Mouse (Mus musculus) testis, postnatal 10 days (tissue): Measurements from ENCODE around the gene Kdm5c.
"Not testable (repeated sequence)": the region's sequence is repeated elsewhere in the genome, so short reads cannot be mapped to it uniquely, and the experiment has no call there.

Source experiments
- DNase-seq: peaks from one replicate; pipeline ENCODE4 v3.0.0; 2021; ENCODE audit warnings: low spot score

The Kdm5c gene

DNA sequence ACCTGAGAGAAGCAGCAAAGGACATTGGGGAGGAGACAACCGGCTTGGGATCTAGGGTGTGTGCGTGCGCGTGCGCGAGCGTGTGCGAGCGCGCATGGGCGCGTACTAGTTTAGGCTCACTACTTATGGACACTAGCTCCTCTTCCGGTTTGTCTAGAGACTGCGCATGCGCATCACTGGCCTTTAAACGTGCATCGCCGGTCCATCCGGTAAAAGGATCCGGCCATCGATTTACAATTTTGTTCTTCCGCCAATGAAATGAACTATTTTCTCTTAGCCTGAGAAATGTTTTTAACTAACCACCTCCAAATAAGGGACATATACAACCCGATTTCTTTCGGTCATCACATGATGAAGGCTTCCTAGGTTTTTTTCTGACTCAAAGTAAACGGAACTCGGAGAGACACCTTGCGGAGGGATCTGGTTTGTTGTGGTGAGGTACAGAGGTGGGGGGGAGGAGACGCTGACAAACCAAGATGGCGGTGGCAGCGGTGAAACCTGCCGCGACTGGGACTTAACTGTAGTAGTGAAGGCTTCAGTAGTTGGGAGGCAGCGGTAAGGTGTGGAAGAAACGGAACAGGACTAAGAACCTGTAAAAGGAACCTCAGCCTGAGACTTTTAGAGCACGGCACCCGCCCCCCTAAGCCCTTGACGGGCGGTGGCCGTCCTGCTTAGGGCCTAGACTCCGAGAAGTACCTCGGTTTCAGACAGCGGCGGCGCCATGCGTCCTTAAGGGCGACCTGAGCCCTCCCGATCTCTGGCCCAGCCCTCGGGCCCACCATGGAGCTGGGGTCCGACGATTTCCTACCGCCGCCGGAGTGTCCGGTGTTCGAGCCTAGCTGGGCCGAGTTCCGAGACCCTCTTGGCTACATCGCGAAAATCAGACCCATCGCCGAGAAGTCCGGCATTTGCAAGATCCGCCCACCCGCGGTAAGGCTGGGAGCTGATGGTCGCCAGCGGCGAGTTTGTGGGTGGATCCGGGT is at the start of gene Kdm5c:
Kdm5c (plus strand) TSS at position 240 of the 983 bp plus-strand sequence.
- peak; percentile 91 for DNase-seq

DNA sequence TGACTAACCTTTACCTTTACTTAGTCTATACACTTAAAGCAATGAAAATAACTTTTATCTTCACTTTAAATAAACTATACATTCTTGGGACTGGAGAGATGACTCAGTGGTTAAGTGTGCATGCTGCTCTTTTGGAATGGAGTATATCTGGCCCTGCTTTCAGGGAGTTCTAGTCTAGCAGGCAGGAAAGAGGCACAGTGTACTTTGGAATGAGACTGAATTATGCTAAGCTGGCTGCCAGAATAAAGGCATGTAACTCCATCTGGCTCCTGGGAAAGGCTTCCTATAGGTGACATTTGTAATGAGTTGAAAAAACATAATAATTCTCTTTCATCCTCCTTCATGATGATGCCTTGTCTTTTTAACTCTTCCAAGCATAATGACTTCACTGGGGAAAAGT is 45.7 kb upstream of the Kdm5c start:
- DNase-seq: no peak

- DNase-seq: no peak
Measured at GRCm38 (mm10) chrX:152191266-152191665, 41.6 kb upstream of the Kdm5c start.

GRCm38 (mm10) chrX:152197814-152198648 is 34.8 kb upstream of the Kdm5c start:
- DNase-seq: no peak

- DNase-seq: no peak
Measured at GRCm38 (mm10) chrX:152201737-152202421, 30.9 kb upstream of the Kdm5c start.

GRCm38 (mm10) chrX:152202422-152203103 is 30.3 kb upstream of the Kdm5c start:
- DNase-seq: no peak

DNA sequence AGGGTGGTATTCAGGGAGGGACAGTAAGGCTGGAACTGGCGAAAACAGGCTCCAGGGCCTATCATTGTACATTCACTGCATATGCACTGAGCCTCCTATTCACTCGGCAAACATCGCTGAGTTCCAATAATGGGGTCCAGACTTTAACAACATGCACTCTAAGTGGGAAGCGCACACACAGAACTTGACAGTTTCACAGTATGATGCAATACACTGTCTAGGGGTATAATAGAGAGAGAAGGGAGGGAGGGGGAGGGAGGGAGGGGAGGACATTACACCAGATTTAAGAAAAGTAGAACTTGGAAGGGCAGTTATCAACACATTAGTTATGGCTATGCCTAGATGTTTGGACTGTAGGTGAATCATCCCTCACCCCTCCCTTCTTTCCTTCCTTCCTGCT is 29.6 kb upstream of the Kdm5c start:
- no peak for DNase-seq

GRCm38 (mm10) chrX:152205486-152205885 is 27.3 kb upstream of the Kdm5c start:
- DNase-seq: no peak

GRCm38 (mm10) chrX:152214703-152215102 is 18.1 kb upstream of the Kdm5c start:
- DNase-seq: no peak

GRCm38 (mm10) chrX:152218529-152218928 is 14.3 kb upstream of the Kdm5c start:
- no peak for DNase-seq

GRCm38 (mm10) chrX:152221721-152222120 is 11.1 kb upstream of the Kdm5c start:
- DNase-seq: no peak

DNA sequence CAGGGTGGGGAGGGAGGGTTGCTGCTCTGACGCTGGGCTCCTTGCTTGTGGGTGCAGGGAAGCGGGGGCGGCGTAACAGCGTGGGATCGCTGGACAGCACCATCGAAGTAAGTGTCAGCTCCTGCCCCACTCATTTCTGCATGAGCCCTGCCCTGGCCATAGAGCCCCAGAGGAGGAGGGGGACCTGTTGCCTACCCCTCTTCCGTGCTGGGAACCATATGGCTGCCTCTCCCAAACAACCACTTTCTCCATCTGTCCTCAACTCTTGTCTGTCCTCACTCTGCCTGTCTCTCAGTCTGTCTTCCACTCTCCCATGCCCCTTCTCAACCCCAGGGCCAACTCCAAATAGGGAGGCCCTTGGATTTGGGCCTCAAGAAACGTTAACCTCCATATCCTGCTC is 10.6 kb upstream of the Kdm5c start:
- DNase-seq: no peak

- DNase-seq: no peak
Measured at GRCm38 (mm10) chrX:152223313-152223712, 9.5 kb upstream of the Kdm5c start.

DNA sequence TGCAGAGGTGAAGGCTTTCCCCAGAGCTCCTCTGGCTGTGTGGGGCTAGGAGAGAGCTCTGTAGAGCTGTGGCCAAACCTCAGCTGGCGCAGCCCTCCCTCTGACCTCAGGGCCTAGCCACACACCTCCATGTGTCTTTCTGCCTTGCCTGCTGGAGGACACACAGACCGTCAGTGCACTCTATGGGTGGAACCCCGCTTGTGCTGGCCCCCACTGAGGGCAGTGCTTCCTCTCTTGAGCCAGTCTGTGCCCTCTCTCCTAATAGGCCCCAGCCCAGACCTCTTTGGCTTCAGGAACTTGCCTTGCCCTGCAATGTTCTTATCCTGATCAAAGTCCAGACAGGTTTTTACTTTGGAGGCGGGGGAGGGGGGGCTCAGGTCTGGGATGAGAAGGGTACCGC is 8.5 kb upstream of the Kdm5c start:
- no peak for DNase-seq

DNA sequence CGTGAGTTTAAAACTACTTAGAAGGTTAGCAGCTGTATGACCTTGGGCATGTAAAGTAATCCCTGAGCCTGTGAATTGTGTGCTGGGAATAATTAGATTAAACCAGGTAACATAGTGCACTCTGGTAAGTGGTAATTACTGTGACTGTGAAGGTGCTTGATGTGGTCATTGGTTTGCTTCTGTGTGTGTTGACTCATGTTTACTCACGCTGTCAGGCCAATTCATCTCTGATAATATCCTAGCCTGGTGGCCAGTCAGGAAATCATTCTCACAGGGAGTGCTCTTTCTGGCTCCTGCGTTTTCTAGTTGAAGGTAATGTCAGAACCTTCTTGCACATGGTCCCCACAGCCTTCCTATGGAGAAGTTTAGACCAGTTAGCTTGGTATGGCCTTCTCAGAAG is 1.3 kb downstream of the Kdm5c start:
- no peak for DNase-seq

DNA sequence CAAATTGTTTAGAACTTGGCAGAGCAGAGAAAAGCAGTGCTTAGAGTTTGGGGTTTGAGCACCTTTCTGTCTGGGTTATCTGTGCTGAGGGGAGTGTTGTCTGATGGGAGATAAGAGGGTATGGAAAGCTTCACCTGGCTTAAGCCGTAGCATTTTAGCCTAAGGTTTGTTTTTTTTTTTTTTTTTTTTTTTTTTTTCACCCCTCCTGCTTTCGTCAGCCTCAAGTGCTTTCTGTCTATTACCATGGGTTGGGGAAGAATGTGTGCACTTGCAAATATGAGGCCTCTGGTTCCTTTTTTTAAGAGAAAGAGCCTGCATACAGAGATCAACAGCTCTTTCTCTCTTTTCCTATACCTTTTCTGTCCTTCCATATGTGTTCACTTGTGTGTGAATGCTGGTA is 2.9 kb downstream of the Kdm5c start:
- DNase-seq: no peak

DNA sequence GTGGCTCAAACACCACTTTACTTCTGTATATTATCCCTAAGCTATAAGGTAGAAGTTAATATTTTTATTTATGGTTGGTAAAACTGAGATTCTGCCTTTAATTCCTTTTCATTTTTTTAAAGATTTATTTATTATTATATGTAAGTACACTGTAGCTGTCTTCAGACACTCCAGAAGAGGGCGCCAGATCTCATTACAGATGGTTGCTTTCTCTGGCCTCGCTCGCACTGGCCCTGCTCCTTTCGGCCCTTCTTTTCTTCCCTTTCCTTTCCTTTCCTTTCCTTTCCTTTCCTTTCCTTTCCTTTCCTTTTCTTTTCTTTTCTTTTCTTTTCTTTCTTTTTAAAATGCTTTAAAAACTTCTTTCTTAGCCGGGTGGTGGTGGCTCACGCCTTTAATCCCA is 10.3 kb downstream of the Kdm5c start:
- DNase-seq: not testable (repeated sequence)

- no peak for DNase-seq
Measured at GRCm38 (mm10) chrX:152244492-152245189, 11.8 kb downstream of the Kdm5c start.

DNA sequence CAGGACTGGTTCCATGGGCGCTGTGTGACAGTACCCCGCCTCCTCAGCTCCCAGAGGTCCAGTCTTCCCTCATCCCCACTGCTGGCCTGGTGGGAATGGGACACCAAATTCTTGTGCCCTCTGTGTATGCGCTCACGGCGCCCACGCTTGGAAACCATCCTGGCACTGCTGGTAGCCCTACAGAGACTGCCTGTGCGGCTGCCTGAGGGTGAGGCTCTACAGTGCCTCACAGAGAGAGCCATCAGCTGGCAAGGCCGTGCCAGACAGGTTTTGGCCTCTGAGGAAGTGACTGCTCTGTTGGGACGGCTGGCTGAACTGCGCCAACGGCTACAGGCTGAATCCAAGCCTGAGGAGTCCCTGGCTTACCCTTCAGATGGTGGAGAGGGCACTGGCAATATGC is 38.4 kb downstream of the Kdm5c start:
- DNase-seq: no peak

DNA sequence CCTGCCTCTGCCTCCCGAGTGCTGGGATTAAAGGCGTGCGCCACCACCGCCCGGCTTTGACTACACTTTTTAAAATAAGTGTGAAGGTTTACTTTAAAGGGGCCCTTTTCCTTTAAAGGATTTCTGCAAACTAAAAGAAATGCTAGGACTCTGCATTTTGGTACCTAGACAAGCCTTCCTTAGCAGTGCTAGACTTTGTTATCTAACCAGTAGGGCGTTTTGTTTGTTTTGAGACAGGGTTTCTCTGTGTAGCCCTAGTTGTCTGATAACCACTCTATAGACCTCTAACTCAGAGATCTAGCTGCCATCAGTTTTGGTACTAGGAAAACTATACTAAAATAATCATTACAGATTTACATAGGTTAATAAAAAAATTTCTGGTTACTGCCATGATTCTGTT is 46.6 kb downstream of the Kdm5c start:
- DNase-seq: no peak

DNA sequence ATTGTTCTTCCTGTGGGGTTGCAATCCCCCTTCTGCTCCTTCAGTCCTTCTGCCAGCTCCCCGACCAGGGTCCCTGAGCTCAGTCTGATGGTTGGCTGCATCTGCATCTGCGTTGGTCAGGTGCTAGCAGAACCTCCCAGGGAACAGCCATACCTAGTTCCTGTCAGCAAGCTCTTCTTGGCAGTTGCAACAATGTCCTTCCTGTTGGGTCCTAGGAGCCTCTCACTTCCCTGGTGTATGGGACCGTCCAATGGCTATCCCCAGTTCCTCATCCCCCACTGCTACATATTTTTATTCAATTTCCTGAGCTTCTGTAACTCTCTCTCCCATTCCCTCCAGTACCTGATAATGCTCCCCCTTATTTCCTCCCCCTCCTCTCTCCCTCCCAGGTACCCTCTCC is 51.9 kb downstream of the Kdm5c start:
- no peak for DNase-seq
